Mouse (Mus musculus) stomach, postnatal 0 days (tissue): ENCODE results near the gene Cdh23. TPM values are rescaled to one million over a fixed set of nuclear protein-coding genes. Genes with fewer than 3 reads are reported as not detected.

ENCODE experiments used
- ATAC-seq: fragments of 200-750 bp; cut with Nextera tagmentation; 2 replicates; pipeline ENCODE4 v1.8.0; 2017; ENCODE audit not compliant: low FRiP score, low TSS enrichment
- DNase-seq: peaks from one replicate; pipeline ENCODE4 v3.0.0-alpha.2; 2016; ENCODE audit warnings: low spot score
- H3K27ac ChIP-seq: fragments of 300-500 bp; sonication (generic); replicated peaks from 2 replicates; pipeline ENCODE4 v1.5.1; 2014; ENCODE audit warnings: mild to moderate bottlenecking, control low read depth
- H3K27me3 ChIP-seq: fragments of 300-500 bp; sonication (generic); 2 replicates; pipeline ENCODE4 v1.6.1; 2014; ENCODE audit warnings: low read length; ENCODE audit not compliant: control insufficient read depth, insufficient read depth
- H3K36me3 ChIP-seq: fragments of 300-500 bp; sonication (generic); 2 replicates; pipeline ENCODE4 v1.6.1; 2014; ENCODE audit warnings: low read length, mixed read lengths; ENCODE audit not compliant: control insufficient read depth, insufficient read depth
- H3K4me1 ChIP-seq: fragments of 300-500 bp; sonication (generic); replicated peaks from 2 replicates; pipeline ENCODE4 v1.6.1; 2014; ENCODE audit warnings: antibody characterized with exemption; ENCODE audit not compliant: control insufficient read depth, insufficient read depth
- H3K4me2 ChIP-seq: fragments of 300-500 bp; sonication (generic); replicated peaks from 2 replicates; pipeline ENCODE4 v1.6.1; 2014; ENCODE audit warnings: low read depth, mild to moderate bottlenecking, control low read depth, moderate library complexity
- H3K4me3 ChIP-seq: fragments of 300-500 bp; sonication (generic); 2 replicates; pipeline ENCODE4 v1.5.1; 2014; ENCODE audit warnings: low read depth, low read length, control low read depth
- H3K9ac ChIP-seq: fragments of 300-500 bp; sonication (generic); 2 replicates; pipeline ENCODE4 v1.6.1; 2014; ENCODE audit warnings: mild to moderate bottlenecking, low read length, control low read depth, mixed read lengths
- H3K9me3 ChIP-seq: fragments of 300-500 bp; sonication (generic); 2 replicates; pipeline ENCODE4 v1.6.1; 2016; ENCODE audit warnings: low read length; ENCODE audit not compliant: control insufficient read depth
- CTCF ChIP-seq: IDR thresholded peaks from 2 replicates; pipeline ENCODE4 v1.5.1; 2016; ENCODE audit warnings: antibody characterized with exemption, low read depth, mild to moderate bottlenecking, moderate library complexity
- EP300 ChIP-seq: optimal IDR thresholded peaks from 2 replicates; pipeline ENCODE3; 2016; ENCODE audit warnings: antibody characterized with exemption
- WGBS: fragments of 180-500 bp; shearing (Covaris S2); extraction: QIAGEN DNeasy Blood & Tissue Kit; methylation state at CpG from one replicate; pipeline ENCODE4 v1.1.7; 2014; 5-methylcytosine and 5-hydroxymethylcytosine counted together
- polyA plus RNA-seq: library from polyadenylated mRNA; unstranded; fragments of >200 nt; fragmentation: Nextera tagmentation; extraction: Ambion mirVana; gene quantifications from 2 replicates; pipeline ENCODE4 v1.2.1, GENCODE M21; 2015

Cdh23 gene
- polyA plus RNA-seq, 1 experiment from 2014 or later, result 0.18 TPM

DNA sequence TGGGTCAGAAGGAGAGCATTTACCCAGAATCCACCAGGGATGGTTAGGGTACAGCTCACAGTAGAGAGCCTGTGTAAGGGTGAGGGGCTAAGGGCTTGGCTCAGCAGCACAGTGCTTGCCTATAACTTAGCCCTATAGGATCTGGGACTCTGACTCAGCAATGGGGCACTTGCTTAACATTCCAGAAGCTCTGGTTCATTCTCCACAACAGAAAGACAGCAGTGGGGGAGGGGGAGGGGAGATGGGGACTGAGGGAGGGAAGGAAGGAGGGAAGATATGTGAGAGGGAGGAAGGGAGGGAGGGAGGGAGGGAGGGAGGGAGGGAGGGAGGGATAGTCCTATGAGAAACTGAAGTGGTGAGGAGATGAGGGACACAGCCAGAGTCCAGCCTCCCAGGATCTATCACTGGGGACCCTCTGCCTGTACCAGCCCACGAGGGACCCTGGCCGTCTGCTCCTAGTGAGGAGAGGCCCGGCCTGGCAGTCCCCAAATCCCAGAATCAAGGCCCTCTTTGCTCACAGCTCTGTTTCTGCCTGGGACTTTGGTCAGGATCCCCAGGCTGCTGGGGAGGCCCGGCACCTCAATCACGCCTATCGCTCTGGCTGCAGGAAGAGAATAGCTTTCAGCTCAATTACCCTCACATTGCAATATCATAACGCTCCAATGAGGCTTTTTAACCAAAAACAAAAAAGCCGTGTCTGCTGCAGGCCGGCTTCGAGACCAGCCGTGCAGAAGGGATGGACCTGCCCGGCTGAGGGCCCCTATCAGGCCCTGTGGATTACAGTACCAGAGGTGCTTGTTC is 117.4 kb downstream of the Cdh23 start:
- no peak overlapping the region for H3K27ac ChIP-seq
- H3K27me3 ChIP-seq, result no peaks in the 10 kb centered on the region
- H3K9ac ChIP-seq, result no peak overlapping the region
- DNase-seq (no peak), ATAC-seq (no peak)
- WGBS, result 87% methylated on average over 12 of the region's 12 CpGs
- no peak overlapping the region for H3K4me2 ChIP-seq
- H3K9me3 ChIP-seq, result no peaks in the 10 kb centered on the region
- H3K36me3 ChIP-seq, result no peaks in the 10 kb centered on the region
- no peak for TF ChIP-seq EP300
- no peak for TF ChIP-seq CTCF
- no peaks in the 10 kb centered on the region for H3K4me1 ChIP-seq
- H3K4me3 ChIP-seq, result no peak overlapping the region

DNA sequence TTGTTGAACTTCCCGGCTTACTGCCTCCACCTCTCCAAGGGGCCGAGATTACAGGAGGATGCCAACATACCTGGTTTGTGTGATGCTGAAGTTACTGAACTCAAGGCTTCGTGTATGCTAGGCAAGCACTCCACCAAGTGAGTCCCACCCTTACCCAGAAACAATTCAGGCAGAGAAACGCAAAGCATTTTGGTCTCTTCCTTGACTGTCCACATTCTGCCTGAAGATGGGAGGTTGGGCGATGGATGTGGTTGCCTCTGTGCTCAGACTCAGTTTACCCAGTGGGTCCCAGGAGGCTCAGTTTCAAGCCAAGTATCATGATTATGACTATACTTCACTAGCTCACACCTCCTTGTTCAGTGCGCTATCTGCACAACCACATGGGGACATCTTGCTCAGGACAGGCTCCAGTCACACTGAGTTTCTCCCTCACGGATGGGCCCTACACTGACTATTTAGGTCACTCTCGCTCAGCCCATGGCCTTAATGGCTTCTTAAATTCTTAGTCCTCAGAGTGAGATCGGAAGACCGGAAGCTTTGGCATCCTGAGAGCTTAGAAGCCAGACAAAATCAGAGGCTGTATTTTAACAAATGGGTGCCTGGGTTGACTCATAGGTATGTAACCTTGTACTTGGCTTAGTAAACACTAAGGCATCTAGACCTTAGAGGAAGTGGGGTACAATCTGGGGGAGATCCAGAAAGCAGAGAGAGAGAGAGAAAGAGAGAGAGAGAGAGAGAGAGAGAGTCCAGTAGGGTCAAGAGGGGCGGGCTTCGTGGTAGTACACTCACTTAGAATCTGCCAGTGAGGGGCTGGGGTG is 118.2 kb downstream of the Cdh23 start:
- H3K4me1 ChIP-seq, result no peaks in the 10 kb centered on the region
- no peak for ATAC-seq
- WGBS, result 79% methylated on average over 12 of the region's 12 CpGs

DNA sequence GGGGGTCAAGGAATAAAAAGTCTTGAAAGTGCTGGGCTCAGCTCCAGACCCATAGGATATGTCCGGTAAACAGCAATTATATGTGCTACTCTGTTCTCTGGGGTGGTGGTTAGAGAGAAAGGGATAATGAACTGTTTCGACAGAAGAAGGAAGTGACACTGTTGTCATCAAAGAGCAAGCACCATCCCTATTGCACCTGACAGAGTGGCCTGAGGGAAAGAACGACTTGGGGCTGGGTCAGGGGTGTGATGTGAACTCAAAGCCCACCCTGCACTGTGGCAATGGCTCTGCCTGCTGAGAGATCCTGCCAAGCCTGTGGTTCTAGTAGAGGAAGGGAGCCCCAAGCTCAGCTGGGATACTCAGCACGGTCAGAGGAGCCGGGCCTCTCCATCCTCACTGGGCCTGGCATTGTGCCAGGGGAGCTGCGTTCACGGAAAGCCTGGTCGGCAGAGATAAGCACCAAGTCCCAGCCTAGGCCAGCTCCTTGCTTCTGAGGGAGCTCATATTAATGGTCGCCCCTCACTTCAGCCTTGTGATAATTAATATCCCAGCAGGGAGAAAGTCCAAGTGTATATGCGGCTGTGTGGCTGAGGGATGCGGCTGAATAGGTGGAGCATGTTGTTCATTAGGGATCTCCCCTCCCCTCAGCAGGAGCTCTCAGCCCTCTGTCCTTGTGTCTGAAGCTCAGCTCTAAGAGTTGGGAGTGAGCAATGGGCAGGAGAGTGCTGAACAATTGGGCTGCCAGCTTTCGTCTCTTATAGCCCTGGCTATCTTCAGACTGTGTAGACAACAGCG is 119.0 kb downstream of the Cdh23 start:
- no peak for TF ChIP-seq EP300
- no peak for TF ChIP-seq CTCF
- ATAC-seq, result peak; percentile 47; the same call in 1 of the 2 replicates
- WGBS, result 35% methylated on average over 13 of the region's 13 CpGs

More for the DNA sequence above, 118.2 kb downstream of the Cdh23 start:
- Histone ChIP-seq H3K4me2 (no peak overlapping the region), H3K4me3 (no peak overlapping the region), H3K9me3 (no peaks in the 10 kb centered on the region), H3K9ac (no peak overlapping the region), H3K27ac (no peak overlapping the region), H3K27me3 (no peaks in the 10 kb centered on the region), H3K36me3 (no peaks in the 10 kb centered on the region)
- TF ChIP-seq EP300, result no peak
- no peak for TF ChIP-seq CTCF
- DNase-seq, result no peak

DNA sequence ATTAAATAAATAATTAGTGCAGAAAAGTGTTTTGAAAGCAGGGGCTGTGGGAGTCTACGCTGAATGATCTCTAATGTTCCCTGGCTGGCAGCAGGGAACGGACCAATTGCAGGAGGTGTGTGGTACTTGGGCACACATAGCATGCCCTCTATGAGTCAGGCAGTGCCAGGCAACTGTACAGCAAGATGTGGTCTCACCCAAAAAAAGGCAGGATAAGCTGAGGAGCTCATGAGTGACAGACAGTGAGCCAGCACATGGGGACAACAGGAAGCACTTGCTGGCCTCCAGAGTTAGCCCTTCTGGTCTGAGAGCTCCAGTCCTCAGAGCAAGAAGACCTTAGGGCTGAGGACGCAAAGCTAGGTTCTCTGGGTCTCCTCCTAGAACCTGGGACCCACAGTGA is 121.4 kb downstream of the Cdh23 start:
- WGBS, result 86% methylated on average over 3 of the region's 3 CpGs
- Histone ChIP-seq H3K36me3 (no peaks in the 10 kb centered on the region), H3K27ac (no peak overlapping the region), H3K27me3 (no peaks in the 10 kb centered on the region), H3K4me1 (no peaks in the 10 kb centered on the region), H3K4me2 (no peak overlapping the region), H3K9me3 (no peaks in the 10 kb centered on the region), H3K4me3 (no peak overlapping the region), H3K9ac (no peak overlapping the region)
- TF ChIP-seq EP300 (no peak), CTCF (no peak)
- DNase-seq, result no peak
- no peak for ATAC-seq

More for the DNA sequence above, 119.0 kb downstream of the Cdh23 start:
- Histone ChIP-seq H3K27me3 (no peaks in the 10 kb centered on the region), H3K9me3 (no peaks in the 10 kb centered on the region), H3K4me3 (no peak overlapping the region), H3K36me3 (no peaks in the 10 kb centered on the region), H3K4me2 (no peak overlapping the region), H3K27ac (no peak overlapping the region), H3K4me1 (no peaks in the 10 kb centered on the region), H3K9ac (no peak overlapping the region)
- DNase-seq, result peak; percentile 54

DNA sequence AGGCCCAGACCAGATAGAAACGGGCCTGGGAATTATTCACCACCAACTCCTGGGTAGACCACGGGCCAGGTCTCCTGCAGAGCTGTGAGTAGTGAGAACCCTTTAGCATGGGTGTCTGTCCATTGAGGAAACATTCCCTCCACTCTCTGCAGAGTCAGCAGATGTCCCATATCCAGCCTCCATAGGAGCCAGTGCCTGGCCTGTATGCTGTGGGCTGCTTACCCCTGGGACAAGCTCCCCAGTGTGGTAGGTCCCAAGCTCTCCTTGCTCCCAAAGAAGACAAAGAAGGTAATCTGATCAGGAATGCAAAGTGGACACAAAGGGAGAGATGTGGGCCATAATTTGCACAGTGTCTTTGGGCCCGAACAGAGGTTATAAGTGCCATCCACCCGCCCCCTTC is 124.8 kb downstream of the Cdh23 start:
- ATAC-seq, result no peak
- DNase-seq, result no peak

More for the DNA sequence above, 124.8 kb downstream of the Cdh23 start:
- H3K4me2 ChIP-seq, result no peak overlapping the region
- H3K36me3 ChIP-seq, result no peaks in the 10 kb centered on the region
- WGBS, result 76% methylated on average over 4 of the region's 4 CpGs
- H3K4me3 ChIP-seq, result no peak overlapping the region
- no peak overlapping the region for H3K9ac ChIP-seq
- H3K9me3 ChIP-seq, result no peaks in the 10 kb centered on the region
- no peaks in the 10 kb centered on the region for H3K4me1 ChIP-seq
- no peaks in the 10 kb centered on the region for H3K27me3 ChIP-seq
- TF ChIP-seq EP300, result no peak
- H3K27ac ChIP-seq, result no peak overlapping the region
